Mouse (Mus musculus) embryo, embryonic 10 days (tissue): ENCODE data around the gene Gm38431.
A peak's percentile ranks its signal among the peaks of the same experiment; 100 is the strongest.

Experiments
- DNase-seq: peaks from one replicate; pipeline ENCODE4 v3.0.0-alpha.2; 2015; ENCODE audit warnings: low spot score

Gene Gm38431

DNA sequence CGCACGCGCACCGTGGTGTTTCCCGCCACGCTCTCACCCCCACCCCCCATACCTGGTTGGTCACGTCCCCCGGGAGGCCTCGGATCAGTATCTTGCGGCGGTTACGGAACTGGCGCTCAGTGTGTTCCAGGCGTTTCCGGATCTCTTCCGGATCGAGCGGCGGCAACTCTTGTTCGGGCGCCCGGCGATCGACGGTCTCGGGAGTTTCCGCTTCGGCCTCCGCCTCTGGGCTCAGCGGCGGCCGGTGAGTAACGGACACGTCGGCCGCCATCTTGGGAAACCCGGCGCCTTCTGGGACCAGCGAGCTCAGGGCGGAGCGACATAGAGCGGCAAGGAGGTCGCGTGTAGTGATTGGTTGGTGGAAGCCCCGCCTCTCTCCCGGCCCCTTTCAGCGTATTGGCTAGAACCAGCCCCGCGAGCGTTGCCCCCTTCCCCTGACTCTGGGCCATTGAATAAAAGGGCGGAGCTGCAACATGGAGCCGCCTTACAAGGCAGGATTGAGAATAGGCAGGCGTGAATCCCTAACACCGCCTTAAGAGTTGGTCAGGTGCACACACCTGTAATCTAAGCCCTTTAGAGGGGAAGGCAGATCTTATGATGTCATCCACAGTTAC is at the start of gene Gm38431, which contains the start of gene Raver1:
TSS of gene Gm38431 (minus strand) at position 291 of the 614 bp plus-strand sequence.
TSS of gene Raver1 (minus strand) at position 302 of the 614 bp plus-strand sequence.
- peak; percentile 99 for DNase-seq

DNA sequence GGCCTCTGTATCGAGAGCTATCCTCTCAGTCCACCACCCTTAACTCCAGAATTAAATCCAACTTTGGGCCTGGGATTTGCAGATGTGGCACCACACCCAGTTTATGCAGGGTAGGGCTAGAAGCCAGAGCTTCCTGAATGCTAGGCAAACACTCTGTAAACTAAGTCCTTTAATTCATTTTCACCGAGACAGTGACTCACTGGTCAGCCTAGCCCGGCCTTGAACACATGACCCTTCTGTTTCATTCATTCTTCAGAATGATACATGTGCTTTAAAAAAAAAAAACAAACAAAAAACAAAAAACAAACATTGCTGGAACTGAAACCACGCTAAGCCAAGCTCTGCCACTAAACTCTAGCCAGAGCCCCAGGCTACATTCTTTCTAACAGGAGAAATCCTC is 46.6 kb upstream of the Gm38431 start:
- DNase-seq: no peak

DNA sequence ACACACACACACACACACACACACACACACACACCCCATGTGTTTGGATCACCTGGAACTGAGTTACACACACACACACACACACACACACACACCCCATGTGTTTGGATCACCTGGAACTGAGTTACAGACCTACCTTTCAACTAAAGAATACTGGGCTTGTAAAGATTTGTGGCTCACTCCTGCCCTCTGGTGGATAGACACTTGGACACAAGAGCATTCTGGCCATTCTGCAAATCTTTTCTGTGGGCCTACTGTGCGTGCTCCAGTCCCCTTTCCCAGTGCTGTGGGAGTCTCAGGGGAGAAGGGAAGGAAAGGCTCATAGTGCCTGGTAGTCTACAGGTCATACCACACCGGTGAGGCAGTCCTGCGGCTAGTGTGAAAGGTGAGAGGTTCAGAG is 45.4 kb upstream of the Gm38431 start:
- peak; percentile 75 for DNase-seq

DNA sequence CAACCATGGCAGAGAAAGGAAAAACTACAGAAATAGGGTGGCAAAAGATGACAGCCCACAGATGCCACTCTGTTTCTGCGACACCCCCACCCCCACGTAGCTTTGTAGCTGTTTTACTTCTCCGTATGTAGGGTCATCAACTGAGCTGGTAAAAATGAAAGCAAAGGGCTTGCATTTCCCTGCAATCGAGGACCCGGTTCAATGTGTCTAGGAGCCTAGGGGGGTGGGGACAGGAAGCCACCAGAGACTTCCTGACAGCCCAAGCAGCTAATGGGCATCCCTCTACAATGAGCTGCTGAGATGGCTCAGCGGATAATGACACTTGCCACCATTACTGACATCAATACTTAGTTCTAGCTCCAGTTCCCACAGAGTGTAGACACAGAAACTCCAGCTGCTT is 44.6 kb upstream of the Gm38431 start:
- no peak for DNase-seq

DNA sequence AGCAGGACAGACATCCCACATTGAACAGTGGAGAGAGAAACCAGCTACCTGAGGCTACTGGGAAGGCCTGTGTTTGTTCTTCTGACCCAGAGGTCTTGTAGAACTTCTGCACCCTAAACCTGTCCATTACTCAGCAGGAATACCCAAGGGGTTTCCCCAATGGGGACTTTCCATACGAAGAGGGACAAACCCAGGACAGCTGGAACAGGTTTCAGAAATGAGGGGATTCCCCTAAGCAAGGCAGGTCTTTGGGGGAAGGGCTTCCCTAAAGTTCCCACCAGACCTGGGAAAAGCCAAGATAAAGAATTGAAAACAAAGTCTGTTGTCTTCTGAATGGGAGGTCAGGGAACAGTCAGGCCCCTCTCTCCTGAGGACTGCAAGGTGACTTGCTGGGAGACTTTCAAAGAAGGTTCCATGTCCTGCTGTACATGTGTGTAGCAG is 44.2 kb upstream of the Gm38431 start:
- no peak for DNase-seq

DNA sequence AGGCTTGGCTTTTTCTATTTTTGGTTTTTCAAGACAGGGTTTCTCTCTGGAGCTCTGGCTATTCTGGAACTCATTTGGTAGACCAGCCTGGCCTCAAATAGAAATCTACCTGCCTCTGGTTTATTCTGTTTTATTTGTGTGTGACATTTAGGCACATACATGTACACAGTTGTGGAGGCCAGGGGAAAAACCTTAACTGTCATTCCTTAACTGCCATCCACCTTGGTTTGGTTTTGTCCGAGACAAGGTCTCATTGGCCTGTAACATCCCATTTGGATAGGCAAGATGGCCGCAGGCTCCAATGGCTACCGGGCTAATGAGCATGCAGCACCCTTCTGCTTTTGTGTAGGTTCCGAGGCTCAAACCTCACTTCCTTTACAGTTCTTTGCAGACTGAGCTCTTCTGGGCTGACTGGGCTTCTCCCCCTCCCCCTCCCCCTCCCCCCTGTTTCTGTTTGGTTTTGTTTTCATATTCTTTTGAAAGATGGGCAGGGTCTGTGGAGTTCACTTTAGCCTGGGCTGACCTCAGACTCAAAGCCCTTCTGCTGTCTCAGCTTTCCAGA is 43.6 kb upstream of the Gm38431 start:
- DNase-seq: no peak

DNA sequence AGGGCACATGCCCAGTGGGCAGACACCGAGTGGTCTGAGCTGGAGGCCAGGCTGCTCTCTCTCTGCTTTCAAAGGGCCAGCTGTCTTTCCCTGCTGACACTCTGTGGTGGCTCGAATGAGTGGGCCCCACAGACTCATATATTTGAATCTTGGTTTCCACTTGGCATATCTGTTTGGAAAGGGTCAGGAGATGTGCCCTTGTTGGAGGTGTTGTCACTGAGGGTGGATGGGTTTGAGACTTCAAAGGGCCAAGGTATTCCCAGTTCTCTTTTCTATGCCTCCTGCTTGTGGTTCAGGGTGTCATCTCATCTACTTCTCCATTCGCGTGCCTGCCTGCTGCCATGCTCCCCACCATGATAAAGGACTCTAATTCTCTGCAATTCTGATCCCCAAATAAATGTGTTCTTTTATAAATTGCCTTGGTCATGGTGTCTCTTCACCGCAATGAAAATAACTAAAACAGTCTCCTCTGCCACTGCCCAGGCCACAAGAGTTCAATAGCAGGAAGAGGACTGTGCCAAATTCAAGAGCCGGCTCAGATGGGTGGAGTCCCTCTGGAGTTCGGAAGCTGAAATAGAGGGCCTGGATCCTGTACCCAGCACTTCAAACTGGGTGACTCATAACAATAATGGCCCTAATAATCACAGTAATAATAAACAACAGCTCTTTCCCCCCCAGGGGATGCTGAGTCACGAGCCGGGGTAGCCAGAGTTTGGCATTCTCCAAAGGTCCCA is 43.0 kb upstream of the Gm38431 start:
- DNase-seq: no peak

DNA sequence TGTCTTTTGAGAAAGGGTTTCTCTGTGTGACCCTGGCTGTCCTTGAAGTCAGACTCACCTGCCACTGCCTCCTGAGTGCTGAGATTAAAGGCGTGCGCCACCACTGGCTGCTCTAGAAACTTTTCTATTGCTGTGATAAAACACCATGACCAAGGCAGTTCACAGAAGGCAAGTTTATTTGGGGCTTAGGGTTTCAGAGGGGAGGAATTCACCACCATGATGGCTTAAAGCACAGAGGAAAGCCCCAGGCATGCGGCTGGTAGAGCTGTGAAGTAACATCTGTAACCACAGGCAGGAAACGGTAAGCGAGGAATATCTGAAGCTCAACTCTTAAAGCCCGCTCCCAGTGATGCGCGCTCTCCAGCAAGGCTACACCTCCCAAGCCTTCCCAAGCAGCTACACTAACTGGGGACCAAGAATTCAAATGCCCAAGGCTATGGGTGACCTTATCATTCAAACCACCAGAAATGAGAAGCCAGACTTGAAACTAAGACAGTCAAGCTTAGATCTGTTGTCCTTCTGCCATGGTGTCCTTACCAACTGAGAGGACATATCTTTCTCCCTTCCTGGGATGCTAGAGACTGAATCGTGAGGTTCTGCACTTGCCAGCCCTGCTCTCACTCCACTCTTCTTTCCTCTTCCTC is 41.4 kb upstream of the Gm38431 start:
- DNase-seq: no peak

DNA sequence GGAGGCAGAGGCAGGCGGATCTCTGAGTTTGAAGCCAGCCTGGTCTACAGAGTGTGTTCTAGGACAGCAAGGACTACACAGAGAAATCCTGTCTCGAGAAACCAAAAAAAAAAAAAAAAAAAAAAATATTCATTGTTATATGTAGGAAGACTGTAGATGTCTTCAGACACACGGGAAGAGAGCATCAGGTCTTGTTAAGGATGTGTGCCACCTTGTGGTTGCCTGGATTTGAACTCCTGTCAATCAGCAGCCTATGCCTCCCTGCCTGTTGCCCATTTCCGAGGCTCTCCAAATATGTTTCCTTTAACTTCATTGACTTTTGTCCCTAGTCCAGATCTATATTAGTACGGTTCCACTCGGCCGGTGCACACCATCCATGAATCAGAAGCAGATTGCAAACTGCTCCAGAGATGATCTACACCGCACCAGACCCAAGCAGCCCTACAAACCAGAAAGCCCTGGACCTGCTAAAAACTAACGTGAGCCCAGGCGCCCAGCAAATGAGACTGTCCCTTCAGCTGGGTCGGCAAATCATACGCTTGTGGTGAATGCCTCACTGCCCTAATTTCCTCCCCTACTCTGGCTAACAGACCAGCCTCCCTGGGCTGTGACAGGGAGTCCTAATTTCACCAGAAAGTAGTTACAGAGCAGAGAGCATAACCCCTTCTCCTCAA is 40.4 kb upstream of the Gm38431 start:
- DNase-seq: no peak

DNA sequence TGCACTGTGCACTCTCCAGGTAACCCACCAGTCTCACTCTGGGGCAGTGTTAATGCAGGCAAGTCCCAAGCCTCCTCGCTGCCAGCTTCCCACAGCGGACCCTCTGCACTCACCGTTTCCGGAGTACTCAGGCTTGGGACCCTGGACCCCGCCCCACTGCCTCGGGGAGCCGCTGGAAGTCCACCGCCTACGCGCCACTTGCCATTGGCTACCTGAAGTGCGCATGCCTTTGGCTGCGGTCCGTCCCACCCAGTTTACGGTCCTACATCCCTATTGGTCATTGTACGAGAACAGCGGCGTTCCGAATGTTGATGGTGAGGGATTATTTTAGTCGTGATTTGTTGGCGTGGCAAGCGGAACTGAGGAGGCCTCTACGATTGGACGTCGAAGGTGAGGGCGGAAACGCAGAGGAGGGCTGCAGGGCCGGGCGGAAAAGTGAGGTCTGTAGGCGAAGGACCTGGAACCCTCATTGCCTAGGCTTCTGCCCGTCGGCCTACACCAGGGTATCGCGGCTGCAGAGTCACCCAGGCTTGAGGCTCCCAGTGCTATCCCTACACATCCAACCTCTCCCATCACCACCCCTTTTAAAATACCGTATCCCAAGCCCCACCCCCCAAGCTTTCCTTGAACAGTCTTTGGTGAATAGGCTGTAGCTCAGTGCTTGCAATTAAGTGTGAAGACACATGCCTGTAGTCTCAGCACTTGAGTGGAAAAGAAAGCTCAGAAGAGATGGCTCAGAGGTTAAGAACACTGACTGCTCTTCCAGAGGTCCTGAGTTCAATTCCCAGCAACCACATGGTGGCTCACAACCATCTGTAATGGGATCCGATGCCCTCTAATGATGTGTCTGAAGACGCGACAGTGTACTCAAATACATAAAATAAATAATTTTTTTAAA is 39.5 kb upstream of the Gm38431 start, which contains the start of gene Tyk2:
TSS of gene Tyk2 (minus strand) at position 185 of the 898 bp plus-strand sequence.
- peak; percentile 100 for DNase-seq

DNA sequence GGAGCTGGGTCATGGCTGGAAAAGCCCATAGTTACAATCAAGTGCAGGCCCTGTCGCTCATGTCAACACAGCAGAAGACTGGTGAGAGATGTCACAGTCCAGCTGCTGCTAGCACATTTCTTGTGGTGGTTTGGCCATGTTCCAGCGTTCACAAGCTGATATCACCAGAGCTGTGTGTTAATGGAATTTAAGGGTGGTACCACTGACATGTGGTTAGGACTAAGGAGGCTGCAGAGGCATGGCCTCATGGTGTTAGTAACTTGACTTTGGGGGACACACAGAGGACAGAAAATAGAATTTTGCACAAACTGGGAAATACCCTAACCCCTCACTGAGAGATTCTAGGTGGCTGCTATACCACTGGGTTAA is 34.4 kb upstream of the Gm38431 start:
- no peak for DNase-seq

DNA sequence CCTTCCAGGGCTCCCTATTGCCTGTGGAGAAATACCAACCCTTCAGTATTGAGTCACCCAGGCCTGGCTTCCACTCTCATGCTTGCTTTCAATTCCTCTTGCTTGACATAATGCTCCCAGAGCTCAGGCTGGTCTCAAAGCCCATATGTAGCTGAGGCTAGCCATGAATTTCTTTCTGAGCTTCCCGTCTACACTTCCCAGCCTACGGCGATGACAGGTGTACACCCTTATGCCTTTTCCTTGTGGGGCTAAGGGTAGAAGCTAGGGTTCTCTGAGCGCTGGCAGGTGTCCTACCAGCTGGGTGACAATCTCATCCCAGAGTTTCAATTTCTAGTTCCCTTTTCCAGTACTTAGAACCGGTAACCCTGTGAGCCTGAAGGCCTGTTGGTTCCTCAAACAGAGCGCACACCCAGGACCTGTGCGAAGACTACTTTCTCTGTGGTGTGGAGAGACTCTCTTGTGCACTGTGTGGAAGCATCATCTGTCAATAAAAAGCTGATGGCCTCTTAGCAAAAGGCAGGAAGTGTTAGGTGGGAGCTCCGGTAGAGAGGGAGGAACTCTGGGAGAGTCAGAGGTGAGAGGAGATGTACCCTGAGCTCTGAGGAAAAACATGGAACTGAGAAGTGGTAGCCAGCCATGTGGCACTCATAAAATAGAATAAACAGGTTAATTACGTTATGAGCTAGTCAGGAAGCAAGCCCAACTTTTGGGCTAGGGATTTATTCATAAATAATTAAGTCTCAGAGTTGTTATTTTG is 33.9 kb upstream of the Gm38431 start:
- DNase-seq: no peak

DNA sequence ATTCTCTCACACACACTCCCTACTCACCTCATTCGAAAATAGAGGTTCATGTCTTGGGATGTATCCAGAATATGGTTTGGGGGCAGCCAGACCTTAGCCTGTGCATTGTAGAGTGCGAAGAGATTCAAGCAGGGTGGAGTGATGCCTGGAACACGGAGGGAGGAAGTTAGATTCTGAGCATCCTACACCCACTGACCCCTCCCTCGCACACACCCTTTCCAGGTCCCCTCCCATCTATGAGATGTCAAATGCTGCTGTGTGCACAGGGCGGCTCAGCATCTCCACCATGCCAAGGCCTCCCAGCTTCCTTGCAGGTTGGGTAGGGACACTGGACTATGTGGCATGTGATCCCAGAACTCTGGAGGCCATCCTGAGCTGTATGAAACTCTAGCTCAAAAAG is 33.0 kb upstream of the Gm38431 start:
- DNase-seq: no peak

DNA sequence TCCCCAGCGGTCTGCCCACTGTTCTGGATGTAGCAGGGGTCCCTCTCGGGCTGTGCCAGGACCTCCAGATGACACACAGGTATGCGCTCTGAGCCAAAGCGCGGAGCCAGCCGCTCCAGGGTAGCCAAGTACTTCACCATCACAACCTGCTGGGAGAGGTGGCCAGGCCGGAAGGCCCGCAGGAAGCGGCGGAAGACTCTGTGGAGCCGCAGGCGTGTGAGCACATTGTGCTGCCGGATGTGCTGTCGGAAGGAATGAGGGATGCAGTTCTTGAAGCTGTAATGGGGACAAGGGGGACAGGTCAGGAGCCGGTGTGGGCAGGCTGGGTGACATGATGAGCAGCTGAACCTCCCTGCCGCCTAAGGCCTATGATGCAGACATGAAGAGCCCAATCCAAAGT is 29.7 kb upstream of the Gm38431 start:
- no peak for DNase-seq

DNA sequence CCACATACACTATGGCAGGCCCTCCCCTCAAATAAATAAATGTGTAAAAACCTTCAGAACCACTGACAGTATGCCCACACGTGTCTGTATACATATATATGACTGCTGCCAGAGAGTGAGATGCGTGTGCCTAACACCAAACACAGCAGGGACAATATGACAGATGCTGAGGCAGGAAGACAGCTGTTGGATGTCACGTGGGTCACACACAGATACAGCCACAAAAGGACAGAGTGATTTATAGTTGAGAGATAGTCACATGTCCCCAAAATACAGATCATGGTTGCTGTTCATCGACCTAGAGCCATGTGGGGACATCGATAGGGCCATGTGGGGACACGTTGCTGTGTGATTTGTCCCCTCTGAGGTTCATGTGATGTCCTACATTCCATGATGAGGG is 25.3 kb upstream of the Gm38431 start:
- no peak for DNase-seq

DNA sequence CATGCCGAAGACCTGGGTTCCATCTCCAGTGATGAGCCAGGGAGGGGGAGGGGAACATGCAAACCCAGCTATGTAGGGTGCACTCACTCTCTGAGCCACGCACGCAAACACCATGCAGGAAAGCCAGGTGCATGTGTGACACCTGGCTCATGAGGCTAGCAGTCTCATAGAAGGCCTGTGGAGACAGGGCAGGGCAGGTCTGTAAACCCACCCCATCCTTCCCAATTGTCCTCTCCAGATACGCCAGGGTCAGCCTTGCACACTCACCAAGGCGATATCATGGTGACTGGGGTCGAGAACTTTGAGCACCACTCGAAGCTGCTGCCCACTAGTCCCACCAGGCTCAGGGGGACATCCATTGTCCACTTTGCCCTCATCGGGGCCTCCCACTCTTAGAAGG is 23.3 kb upstream of the Gm38431 start:
- DNase-seq: no peak

DNA sequence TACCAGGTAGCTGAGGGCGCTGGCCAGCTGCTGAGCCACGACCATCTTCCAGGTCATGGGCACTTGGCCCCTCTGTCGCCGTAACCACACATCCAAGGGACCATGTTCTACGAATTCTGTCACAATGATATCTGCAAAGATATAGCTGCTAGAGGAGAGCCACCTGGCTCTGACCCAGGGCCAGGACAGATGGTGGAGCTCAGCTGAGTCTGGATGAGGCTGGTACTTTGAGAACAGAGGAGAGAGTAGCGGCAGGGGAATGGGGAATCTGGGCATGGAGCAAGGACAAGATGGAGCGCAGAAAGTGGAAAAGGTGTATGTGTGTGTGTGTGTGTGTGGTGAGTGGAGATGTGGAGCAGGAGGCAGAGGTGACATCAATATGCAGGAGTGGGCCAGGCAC is 22.4 kb upstream of the Gm38431 start:
- DNase-seq: no peak

DNA sequence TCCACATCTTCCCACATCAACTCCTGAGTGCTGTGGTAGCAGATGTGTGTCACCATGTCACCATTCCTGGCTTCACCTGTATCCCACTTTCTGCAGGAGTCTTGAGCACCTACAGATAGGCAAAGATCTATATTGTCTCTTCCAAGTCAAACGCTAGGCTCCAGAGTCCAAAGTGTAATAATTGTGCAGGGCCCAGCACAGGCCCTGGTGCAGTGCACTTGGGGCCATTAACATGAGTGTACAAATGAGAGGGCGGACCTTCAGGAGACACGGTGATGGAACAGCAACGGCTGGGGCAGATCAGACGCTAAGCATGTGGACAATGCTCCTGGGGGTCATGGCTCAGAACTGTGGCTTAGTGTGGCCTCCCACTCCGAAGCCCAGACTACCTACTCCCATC is 22.0 kb upstream of the Gm38431 start:
- no peak for DNase-seq

DNA sequence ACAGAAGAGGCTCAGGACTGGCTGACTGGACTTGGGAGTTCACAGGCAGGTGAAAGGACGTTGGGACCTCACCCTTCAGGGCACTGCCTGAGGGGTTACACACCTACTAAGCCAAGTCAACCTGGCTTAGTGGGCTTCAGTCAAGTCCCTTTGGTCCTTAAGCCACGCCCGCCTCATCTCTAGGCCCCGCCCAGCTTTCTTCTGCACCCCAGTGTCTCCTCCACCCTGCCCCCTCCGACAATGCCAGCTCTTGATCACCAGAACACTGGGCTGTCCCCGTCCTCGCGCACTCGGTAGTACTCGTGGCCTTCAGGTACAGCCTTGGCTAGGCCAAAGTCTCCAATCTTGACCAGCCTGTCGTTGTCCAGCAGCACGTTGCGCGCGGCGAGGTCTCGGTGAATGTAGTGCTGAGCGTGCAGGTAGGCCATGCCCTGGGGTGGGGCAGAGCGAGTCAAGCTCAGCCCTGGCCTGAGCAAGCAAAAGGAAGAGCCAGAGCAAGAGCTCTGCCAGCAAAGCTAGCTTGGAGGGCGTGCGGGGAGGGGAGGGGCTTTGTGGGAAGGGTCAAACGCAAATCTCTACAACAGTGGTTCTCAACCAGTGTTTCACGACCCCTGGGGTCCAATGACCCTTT is 15.9 kb upstream of the Gm38431 start:
- no peak for DNase-seq
